Mouse (Mus musculus) cerebellum, adult (tissue): ENCODE results near the gene Scgb2b15.
"Not testable (repeated sequence)": the region's sequence is repeated elsewhere in the genome, so short reads cannot be mapped to it uniquely, and the experiment has no call there.

Experiments
- ATAC-seq: cut with Nextera tagmentation; 2 replicates; pipeline ENCODE4 v1.9.2; 2017; ENCODE audit warnings: mild to moderate bottlenecking, moderate library complexity, mixed read lengths; ENCODE audit not compliant: insufficient number of reproducible peaks, low FRiP score, low TSS enrichment

Scgb2b15 gene

GRCm38 (mm10) chr7:32829562-32829961, at the start of gene Scgb2b15:
Scgb2b15 (minus strand) TSS chr7:32829662.
- not testable (repeated sequence) for ATAC-seq

DNA sequence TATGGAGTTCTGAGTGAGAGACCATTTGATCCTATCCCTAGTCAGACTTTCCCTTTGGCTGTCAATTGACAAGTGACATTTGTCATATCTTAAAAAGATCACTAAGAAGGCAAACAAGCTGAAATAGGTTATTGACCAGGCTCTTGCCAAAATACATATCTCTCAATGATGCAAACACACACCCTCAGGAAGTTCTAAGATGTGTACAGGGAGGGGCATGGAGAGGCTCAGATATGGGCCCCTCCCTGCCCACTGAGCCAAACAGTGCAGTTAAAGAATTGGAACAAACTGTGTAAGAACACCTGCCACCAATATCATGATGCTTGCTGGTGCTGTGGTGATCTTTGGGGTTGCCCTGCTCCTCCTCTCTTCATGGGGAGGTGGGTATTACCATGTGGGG, 6.8 kb upstream of the Scgb2b15 start, which contains the start of gene Scgb1b15:
Scgb1b15 (plus strand) TSS at position 301 of the 400 bp plus-strand sequence.
- not testable (repeated sequence) for ATAC-seq
